Mouse (Mus musculus) cerebellum, adult (tissue): ENCODE data around the gene Mtcl1.

Source experiments
- ATAC-seq: cut with Nextera tagmentation; 2 replicates; pipeline ENCODE4 v1.9.2; 2017; ENCODE audit warnings: mild to moderate bottlenecking, moderate library complexity, mixed read lengths; ENCODE audit not compliant: insufficient number of reproducible peaks, low FRiP score, low TSS enrichment

The Mtcl1 gene

DNA sequence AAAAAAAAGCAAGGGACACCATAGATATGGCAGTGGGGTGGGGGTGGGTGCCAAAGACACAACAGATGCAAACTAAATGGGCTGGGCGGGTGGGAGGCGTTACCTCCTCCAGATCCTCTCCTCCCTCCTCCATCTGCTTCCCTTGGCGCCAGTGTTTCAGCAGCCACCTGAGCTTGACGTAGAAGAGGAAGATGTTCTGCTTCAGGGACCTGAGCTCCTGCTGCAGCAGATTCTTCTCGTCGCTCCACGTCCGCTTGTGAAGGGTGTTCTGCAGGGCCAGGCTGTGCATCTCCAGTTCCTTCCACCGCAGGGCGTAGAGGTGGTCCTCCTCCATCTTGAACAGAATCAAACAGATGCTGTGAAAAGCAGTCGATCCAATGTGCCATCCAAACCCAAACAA, 81.4 kb downstream of the Mtcl1 start:
- no peak for ATAC-seq

DNA sequence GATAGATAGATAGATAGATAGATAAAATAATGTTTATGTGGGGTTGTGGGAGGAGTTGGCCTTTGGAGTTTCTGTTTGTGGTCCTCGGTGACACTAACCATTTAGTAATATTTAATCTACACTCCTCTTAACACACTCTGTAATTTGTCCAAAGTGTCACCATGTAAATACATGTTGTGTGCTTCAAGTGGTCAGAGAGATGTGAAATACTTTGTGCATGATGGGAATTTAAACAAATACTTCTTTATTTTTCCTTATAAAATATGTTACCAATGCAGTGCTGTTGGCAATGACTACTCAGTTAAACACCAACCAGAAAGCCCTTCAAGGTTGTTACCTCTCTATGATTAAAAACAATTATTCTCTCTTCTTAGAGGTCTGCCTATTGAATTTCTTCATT, 83.9 kb downstream of the Mtcl1 start:
- ATAC-seq = no peak

DNA sequence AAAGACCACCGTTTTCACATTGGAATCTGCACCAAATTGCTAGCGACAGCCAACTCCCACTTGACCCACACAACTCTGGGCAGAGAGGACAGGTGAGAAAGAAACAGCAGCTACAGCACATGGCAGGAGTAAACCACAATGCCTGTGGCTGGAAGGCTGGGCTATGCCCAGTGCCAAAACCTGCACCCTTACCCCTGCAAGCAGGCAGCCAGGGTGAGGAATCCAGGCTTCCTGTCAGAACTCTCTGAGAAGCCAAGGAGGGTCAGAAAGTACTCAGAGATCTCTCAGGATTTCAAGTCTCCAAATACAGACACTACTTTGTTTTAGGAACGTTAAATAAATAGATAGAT, 84.3 kb downstream of the Mtcl1 start:
- ATAC-seq = no peak

DNA sequence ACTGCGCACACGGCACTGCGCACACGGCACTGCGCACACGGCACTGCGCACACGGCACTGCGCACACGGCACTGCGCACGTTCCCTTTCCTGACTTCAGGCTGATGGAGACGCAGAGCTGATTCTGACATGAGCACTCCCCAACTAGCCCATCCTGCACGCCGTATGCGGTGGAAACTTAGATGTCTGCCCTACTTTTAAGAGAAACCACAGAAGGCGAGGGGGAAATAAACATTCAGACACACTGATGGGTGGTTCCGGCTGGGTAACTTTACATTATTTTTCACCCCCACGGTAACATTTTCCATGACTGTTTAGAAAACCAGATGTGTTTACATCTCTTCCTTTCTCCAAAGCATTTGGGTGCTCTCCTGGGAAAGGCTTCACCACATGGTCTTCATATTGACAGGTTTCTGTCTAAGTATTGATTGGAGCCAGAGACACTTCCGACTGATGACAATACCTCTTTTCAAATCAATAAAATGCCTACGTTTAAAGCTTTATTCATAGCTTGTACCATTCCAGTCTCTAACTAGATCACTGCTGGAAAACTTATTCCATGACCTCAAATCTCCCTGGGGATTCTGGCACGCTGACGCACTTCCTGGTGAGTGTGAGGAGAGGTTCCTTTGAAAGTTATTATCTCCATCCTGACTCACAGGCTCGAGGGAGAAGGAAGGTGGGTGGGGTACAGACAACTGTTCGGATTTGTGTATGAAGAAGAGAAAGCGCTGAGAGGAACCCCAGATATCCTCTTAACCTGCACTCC, 84.8 kb downstream of the Mtcl1 start:
- ATAC-seq = no peak

DNA sequence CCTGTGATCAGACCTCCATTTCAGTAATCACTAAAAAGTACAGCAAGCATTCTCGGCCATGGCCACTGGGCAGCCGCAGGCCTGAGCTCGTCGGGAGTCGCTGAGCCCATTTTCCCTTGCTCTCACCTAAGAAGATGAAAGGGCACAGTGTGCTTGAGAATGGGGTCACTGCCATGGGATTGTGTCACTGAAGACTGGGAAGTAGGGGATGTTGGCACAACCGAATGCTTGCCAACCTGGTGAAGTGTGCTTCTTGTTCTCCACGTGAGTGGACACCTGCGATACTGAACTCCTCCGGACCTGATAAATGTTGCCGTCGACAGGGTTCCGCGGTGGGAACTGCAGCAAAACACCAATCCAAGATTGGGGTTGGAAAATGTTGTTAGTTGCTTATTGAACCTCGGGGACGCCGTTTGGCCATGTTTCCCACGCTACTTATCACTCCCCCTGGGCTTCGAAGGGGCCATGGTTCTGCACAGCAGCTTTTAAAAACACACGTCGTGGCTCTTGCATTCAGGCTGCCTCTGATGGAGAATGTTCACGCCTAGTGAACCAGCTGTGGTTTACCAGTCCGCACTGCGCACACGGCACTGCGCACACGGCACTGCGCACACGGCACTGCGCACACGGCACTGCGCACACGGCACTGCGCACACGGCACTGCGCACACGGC, 85.6 kb downstream of the Mtcl1 start:
- no peak for ATAC-seq

DNA sequence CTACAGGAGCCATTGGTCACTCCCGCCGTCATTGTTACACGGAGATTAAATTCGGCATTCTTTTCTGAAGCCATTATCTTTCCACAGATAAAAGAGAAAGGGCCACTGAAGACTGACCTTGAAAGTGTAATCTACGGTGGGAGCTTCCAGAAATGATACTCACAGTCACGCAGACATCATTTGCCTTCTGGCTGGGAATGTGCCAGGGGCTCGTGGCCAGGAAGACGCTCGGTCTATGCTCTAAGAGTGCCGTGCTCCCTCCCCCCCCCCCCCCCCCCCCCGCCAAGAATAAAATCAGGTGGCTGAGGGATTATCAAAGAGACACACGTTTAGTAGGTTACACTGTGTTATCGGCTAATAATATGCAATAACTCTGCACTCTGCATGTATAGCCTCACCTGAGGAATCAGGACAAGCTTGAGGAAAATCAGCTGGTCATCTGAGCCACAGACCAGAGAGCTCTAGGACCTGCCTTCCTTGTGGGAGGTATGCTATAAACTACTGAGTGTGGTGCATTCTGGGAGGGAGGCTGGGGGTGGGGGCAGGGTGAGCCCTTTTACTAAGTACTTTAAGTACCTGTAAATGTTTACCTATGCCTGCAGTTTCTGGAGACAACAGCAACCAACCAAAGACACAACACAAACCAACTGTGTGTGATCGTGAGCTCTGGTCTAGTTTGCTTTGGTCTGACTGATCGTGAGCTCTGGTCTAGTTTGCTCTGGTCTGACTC, 87.1 kb downstream of the Mtcl1 start:
- ATAC-seq = no peak

DNA sequence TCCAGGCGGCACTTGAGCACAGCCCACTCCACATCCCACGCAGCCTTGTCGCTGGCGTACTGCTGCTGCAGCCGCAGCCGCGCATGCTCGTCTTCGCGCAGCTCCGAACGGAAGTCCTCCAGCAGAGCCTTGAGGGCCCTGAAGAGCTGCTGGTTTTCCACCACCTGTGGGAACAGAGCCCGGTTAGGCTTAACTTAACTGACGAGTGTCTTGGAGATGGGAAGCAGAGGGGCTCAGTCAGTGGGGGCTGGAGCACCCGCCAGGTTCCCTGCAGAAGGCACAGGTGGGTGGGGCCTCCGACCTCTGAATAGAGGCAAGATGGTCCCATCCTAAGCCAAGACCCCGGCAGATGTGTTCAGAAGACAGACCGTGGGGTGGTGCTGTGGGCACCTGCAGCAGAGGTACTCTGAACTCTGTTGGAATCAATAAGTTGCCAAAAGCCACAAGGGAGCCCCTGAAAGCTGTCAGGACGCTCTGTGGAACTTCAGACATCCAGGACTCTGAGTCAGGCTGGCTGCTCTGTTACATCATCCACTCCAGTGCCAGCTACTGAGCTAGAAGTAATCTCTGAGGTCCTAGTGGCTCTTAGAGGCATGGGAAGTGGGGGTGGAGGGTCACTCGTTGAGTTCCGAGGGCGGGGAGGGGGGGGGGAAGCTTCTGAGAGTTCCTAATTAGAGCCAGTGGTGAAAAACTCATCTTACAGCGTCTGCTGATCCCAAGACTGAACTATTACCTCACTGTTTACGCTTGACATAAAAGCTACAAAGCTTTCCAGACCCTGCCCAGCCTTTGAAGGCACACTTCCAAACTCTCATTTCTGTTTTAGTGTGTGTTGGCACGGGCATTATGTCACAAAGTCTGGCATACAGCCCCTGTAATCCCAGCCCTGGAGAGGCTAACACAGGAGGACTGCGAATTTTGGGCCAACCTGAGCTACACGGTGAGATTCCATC, 91.2 kb downstream of the Mtcl1 start:
- peak; percentile 19; the same call in 1 of the 2 replicates for ATAC-seq

DNA sequence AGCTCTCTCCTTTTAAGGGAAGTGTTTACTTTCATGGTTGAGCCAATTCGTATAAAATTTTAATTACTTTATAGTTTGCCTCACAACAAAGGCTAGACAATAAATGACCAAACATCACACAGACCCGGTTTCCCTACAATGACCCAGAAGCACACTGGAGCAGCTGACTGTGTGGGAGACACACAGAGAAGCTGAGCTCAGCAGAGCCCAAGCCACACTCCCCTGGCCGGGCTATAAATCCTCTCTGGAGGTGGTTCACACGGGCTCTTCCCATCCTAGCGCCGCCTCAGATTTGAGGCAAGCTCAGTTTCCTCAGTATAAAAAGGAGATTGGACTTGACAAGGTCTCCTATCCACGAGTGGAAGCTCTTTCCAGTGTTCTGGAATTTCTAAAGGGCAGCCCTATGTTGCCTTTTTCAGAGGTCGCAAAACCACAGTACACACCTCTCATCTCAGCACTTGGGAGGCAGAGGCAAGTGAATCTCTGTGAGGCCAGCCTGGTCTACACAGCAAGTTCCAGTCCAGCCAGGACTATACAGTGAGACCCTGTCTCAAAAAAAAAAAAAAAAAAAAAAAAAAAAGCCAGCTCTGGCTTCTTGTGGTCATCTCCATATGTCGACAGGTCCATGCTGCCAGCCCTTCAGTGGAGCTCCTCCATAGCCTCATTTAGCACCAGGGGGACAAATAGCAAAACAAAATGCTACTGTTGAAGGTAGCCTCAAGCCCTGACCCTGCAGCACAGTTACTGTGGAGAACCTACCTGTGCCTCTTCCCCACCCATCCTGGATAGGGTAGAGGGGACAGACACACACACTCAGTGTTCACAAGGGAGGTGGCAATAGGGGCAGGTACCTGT, 92.2 kb downstream of the Mtcl1 start:
- peak; percentile 51; the same call in 1 of the 2 replicates for ATAC-seq

DNA sequence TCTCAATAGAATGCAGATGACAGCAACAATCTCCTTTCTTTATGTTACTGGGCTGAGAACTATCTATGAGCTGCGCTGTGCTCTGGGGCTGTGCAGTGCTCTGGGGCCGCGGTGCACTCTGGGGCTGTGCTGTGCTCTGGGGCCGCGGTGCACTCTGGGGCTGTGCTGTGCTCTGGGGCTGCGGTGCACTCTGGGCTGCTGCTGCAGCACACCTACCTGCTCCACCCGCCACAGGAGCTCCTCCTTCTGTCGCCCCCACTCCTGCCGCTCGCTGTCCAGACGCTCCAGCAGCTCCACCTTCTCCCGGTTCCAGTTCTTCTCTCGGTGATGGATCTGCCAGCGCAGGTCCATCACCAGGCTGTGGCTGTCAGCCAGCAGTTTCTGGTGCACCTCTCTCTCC, 95.6 kb downstream of the Mtcl1 start:
- ATAC-seq = no peak

DNA sequence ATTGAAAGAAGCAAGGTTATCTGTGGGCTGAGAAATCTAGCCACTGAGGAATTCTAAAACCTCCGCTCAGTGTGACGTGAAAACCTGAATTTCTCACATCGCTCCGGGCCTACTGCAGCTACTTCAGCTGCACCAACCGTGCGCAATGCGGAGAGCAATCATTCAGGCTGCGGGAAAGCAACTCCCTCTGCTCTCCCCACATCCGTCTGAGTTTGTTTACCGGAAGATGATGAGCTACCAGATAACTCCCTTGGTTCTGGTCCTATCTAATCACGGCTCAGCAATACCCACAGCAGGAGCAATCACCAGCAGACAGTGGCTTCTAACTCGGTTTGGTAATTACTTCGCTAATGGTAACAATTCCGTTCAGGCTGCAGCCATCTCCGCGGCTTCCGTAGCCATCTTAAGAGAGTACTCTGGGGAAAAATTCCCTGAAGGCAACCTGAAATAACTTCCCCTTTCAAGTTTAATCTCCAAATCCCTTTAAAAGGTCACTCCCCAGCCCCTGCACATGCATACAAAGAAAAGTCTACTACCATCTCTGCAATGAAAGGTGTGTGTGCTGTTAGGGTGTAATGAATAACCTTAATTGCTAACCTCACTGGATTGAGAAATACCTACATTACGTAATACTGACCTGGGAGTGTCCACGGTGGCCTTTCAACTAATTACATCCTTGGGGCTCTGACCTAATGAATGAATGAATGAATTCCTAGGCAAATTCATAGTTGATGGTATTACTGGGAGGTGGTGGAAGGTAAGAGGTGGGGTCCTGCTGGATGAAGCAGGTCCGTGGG, 96.5 kb downstream of the Mtcl1 start:
- no peak for ATAC-seq

DNA sequence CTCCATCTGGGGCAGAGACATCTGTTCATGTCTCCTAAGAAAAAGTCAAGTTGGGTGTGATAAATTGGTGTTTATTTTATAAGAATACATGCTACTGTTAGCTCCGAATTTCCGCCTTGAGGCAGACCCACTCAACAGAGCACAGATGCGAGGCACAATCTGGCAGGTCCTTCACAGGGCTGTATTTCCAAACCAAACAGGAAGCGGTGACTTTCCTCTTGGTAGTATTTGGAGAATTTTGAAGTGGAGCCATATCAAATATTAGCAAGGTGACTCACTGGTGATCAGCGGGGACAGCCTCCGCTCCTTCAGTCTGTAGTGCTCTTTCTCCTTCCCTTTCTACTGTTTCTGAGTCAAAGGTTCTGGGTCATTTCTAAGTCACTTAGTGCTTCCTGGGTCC, 97.3 kb downstream of the Mtcl1 start:
- ATAC-seq = peak; percentile 34; the same call in 1 of the 2 replicates

DNA sequence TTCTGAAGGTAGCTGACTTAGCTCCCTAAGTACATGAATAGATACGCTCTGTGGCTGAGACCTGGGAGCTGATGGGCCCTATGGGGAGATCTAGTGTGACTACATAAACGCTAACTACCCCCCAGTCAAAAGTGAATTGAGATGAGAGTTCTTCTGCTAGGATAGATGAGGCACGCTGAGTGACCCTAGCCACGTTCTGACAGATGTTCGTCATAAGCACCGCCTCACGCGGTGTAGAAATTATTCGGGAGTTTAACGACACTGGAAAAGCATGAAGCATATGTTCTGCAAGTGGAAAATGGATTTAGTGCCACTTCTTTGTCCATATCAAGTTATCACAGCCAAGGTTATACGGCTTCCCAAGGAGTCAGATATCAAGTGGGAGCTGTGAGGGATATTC, 98.9 kb downstream of the Mtcl1 start:
- no peak for ATAC-seq

DNA sequence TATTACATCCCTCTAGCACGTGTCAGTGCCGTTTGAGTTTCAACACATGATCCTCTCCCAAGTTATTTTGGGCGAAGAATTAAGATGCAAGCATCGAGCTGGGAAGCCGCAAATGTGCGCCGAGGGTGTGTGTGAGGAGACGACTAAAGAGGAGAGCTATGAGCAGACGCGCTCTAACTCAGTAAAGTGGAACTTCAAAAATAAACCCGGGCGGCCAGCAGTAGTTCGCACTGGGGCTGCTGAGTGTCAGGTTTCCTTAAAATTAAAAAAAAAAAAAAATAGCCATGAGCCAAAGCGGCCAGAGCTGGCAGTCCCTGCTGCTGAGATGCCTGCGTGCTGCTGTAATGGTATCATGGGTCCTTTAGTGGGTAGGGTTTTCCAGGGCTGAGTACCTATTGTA, 99.4 kb downstream of the Mtcl1 start:
- ATAC-seq = no peak

DNA sequence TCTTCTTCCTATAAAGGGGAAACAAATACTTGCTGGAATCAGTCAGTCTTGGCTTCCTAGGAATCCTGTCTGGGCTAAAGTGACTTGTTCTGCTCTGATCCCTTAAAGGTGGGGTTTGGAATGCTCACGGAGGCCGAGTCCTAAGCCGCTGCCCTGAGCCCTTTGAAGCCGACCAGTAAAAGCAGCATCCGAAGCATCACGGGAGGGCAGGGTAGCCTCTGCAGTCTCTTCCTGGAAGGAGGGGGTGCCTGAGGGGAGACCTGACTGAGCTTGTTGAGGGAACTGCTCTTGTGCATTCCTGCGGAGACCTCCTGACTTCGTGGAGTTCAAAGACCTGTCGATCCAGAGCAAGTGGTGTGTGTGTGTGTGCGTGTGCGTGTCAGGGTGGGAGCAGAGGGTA, 103.2 kb downstream of the Mtcl1 start:
- ATAC-seq = no peak

DNA sequence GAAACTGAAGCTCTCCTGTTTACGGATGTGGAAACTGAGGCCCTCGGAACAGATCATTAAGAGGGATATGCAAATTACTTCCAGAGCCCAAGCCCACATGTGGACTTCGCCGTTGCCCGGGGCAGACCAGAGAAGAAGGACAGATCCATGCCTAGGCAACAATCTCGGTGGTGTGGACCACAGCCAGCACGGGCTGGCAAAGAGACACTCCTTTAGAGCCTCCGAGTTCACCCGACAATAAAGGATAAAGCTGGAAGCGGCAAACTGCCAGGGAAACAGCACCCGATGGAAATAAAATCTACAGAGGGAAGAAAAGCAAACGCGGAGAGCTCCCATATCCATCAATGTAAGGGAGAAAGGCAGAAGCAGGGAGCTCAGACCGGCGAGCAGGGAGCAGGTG, 103.9 kb downstream of the Mtcl1 start:
- ATAC-seq = no peak; the same call in 1 of the 2 replicates

DNA sequence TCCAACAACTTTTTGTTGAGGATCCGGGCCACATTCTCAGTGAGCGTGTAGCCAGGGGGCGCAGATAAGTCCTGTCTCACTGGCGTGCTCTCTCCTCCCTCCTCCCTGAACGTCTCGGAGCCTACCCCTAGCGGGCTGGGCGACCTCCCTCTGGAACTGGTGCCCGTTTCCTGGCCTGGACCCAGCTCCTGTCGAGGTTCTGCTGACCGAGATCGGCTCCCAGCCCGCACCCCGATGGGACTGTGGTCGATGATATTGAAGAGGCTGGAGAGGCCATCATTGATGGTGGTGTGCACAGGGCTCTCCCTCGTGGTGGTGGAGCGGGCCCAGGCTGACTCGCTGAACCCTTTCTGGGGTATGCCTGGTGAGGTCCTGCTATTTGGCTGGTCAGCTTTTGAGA, 106.6 kb downstream of the Mtcl1 start:
- ATAC-seq = no peak

DNA sequence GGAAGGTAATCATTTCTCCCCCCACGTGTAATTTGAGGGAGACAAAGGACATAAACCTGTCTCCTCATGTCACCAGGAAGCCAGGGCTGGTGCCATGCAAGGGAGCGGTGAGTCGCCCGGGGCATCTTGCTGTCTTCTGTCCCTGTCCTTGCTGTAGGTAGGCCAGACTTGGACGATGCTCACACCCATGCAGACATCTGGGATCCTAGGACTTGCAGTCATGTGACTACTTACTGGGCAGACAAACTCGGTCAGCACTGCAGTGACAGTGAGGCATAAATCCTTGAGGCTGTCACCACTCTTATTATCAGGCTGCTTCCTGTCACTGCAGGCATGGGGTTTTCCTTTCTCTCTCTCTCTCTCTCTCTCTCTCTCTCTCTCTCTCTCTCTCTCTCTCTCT, 107.9 kb downstream of the Mtcl1 start:
- ATAC-seq = 0 out of 2 replicates have a peak, but pooled peaks have one; percentile 15

DNA sequence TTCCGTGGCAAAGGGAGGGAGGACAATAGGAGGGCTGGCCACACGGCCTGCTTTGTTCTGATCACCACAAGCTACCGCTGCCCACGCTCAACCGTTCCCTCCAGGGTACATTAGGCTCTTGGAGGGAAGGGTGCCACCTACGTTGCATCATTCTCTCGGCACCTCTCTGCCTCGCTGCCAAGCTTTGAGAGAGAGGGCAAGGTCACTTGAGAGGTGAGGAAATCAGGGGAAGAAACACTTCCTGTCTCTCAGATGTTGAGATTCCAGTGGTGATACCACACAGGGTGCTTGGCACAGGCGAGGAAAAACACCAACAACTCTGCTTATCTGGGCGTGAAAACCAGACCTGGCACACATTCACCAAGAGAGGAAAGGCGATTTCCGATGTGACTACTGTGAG, 108.8 kb downstream of the Mtcl1 start:
- ATAC-seq = no peak

DNA sequence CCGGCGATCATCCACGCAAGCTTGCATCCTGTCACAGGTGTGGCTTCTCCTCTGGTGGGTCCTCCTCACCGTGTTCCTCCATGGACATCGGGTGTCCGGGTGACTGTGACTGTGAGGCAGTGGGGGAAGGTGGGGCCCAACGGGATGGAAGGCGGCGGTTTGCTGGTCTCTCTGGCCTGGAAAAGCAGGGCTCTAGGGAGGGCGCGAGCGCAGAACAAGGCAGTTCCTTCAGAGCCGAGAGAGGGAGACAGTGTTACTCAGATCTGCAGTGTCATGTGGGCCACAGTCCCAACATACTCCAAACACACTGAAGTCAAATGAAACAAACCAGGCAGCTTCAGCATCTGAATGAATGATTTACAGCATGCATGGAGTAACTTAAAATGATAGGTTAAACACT, 111.6 kb downstream of the Mtcl1 start:
- no peak for ATAC-seq
